Mouse (Mus musculus) gastrocnemius, adult 2 months (tissue): ENCODE results near the gene Dusp13. TPM values are rescaled to one million over a fixed set of nuclear protein-coding genes. Genes with fewer than 3 reads are reported as not detected.

Experiments
- DNase-seq: peaks from one replicate; pipeline ENCODE4 v3.0.0; 2022
- H3K27ac ChIP-seq: fragments of 200-600 bp; 2 replicates; pipeline ENCODE4 v1.8.1; 2022; ENCODE audit warnings: mild to moderate bottlenecking
- H3K4me3 ChIP-seq: fragments of 200-600 bp; 2 replicates; pipeline ENCODE4 v1.8.1; 2022; ENCODE audit warnings: mild to moderate bottlenecking, moderate library complexity
- CTCF ChIP-seq: fragments of 200-600 bp; IDR thresholded peaks from 2 replicates; pipeline ENCODE4 v1.8.1; 2022; ENCODE audit warnings: antibody characterized with exemption, mild to moderate bottlenecking, moderate library complexity
- intact Hi-C: fragments of 180-260 bp; cut with DNase I; formaldehyde crosslinking; loops from one replicate; pipeline ENCODE4 v1.15.1; 2025
- total RNA-seq, 2 experiments: library from RNA; stranded (reverse); gene quantifications; 2 replicates each; pipeline ENCODE4 v1.2.3; 2021

Dusp13 gene
- total RNA-seq, 2 experiments from 2014 or later: 194 to 238 TPM

GRCm38 (mm10) chr14:21745149-21745548 lies 5.8 kb downstream of the Dusp13 start:
- Histone ChIP-seq H3K4me3 (peak overlapping the region; percentile 74), H3K27ac (peak overlapping the region; percentile 96)
- DNase-seq: peak; percentile 74
- intact Hi-C loops: loop anchor here (5.0 kb wide), 1 partner anchor 243 kb away; no protein-coding TSS in a partner anchor
- TF ChIP-seq CTCF: no peak

DNA sequence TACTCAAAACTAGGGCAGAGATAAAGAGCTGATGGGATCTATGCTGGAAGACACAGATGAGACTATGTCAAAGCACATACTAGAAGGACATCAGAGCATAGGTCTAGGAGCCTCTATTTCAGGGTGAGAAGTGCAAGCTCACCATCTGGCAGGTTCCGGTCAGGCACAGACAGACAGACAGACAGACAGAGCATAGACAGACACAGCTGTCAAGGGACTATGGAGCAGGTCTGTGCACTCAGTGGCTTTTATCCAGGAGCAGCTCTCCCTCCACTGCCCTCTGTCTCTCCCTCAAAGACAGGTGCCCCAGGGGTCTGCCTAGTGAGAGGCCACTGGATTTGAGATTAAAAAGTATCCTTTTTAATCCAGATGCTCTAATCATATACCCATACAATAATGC lies 6.8 kb downstream of the Dusp13 start:
- Histone ChIP-seq H3K27ac (peak overlapping the region; percentile 96), H3K4me3 (peak overlapping the region; percentile 74)
- no peak for TF ChIP-seq CTCF
- intact Hi-C loops: loop anchor here (5.0 kb wide), 1 partner anchor 622 kb away; no protein-coding TSS in a partner anchor
- peak; percentile 19 for DNase-seq

- no peak for TF ChIP-seq CTCF
- no peak for DNase-seq
- Histone ChIP-seq H3K27ac (peak overlapping the region; percentile 96), H3K4me3 (peak overlapping the region; percentile 46; the same call in 1 of the 2 replicates)
- intact Hi-C loops: loop anchor here (2.0 to 5.0 kb wide), 2 partner anchors 606 to 620 kb away; no protein-coding TSS in a partner anchor
Measured at GRCm38 (mm10) chr14:21742441-21742840, 8.5 kb downstream of the Dusp13 start.

DNA sequence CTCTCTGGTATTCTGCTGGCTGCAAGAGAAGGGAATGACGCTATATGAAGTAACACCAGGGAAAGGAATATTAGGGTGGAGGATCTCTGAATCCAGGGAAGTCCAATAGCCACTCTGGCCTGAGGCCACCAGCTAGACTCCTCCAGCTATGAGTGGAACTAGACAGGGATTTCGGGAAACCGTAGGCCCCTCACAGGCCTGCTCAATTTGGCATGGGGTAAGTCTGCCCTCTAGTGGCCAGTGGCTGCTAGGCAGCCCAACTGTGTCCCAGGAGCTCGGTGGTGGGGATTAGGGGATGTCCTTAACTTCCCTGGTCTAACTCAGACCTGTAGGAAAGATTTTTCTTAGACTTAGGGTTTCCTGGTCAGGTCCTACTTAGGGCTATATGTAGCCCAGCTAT lies 9.2 kb downstream of the Dusp13 start:
- Histone ChIP-seq H3K4me3 (no peak overlapping the region), H3K27ac (peak overlapping the region; percentile 35; the same call in 1 of the 2 replicates)
- intact Hi-C loops: loop anchor here (1.0 to 5.0 kb wide), 3 partner anchors 63 to 619 kb away; no protein-coding TSS in a partner anchor
- DNase-seq: peak; percentile 87
- TF ChIP-seq CTCF: no peak; the same call in 1 of the 2 replicates

DNA sequence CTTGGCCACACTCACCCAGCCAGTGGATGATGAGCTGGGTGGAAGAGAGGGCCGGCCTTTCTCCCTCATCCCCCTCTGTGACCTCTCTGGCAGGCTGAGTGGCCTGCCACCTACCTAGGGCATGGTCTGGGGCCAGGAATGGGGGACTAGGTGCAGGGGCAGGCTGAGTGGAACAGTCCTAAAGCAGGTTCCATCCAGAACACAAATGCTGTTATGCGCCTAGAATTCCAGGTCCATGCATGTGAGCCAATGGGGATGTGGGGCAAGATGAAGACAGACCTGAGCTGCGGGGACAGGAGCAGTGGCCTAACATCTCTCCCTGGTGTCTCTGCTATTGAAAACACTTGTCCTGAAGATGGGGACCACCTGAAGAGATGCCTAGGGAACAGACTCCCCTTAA lies 9.7 kb downstream of the Dusp13 start:
- peak overlapping the region; percentile 35; the same call in 1 of the 2 replicates for H3K27ac ChIP-seq
- no peak overlapping the region for H3K4me3 ChIP-seq
- TF ChIP-seq CTCF: no peak
- peak; percentile 37 for DNase-seq
- intact Hi-C loops: loop anchor here (1.0 to 5.0 kb wide), 2 partner anchors 63 to 619 kb away; no protein-coding TSS in a partner anchor

DNA sequence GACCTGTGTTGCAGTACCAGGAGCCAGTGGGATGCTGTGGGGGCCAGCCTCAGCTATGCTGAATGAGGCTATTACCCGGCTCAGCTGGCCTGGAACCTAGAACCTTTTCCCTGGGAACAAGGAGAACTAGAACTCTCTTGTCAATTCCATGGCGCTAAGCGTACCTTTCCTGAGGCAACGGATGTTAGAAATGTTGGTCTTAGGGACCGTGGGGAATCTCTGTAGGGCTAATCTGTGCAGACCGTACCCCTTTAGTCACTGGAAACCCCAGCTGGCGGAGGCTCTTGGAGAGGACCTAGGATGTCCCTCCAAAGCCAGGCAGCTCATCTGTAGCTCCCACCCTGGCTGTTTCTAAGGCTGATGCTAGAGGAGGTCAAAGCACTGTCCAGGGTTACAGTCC lies 10.6 kb downstream of the Dusp13 start:
- H3K27ac ChIP-seq: no peak overlapping the region
- no peak for DNase-seq
- no peak for TF ChIP-seq CTCF
- intact Hi-C loops: loop anchor here (5.0 kb wide), 1 partner anchor 618 kb away; no protein-coding TSS in a partner anchor
- H3K4me3 ChIP-seq: no peak overlapping the region

GRCm38 (mm10) chr14:21733131-21733905 lies 17.7 kb downstream of the Dusp13 start:
- intact Hi-C loops: no loop called here
- no peak for TF ChIP-seq CTCF
- DNase-seq: no peak
- Histone ChIP-seq H3K27ac (0 out of 2 replicates have a peak overlapping the region, but pooled peaks have one; percentile 8), H3K4me3 (no peak overlapping the region)

- Histone ChIP-seq H3K4me3 (no peak overlapping the region), H3K27ac (peak overlapping the region; percentile 85)
- no peak for DNase-seq
- intact Hi-C loops: no loop called here
- no peak for TF ChIP-seq CTCF
Measured at GRCm38 (mm10) chr14:21729936-21730335, 21.0 kb downstream of the Dusp13 start.

DNA sequence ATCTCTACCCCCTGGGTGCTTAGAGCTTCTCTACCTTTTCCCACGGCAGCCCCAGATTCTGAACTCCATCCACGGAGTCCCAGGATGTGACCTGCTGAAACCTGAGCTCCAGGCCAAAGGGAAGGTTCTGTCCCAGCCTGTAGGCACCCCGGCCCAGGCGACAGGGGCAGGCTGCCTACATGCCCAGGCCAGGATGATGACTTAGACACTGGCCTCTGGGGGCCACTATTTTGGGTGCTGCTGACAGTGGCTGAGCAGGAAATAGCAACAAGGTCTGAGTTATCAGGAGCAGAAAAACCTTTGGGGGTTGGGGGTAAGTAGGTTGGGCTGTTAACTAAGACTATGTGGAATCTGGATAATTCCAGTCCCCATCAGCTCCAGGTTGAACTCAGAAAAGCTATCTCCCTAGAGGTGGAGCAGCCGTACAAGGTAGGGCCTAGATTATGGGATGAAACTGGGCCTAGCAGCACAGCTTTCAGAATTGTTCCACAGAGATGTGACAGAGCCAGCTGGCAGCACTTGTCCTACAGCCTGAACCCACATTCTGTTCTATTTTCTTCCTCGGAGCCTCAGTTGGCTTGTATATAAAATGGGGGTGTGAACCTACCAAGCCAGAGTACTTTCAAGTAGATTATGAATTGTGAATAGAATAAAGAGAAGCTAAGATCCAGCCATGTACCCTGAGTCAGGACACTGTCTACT lies 21.8 kb downstream of the Dusp13 start:
- no peak overlapping the region for H3K4me3 ChIP-seq
- H3K27ac ChIP-seq: peak overlapping the region; percentile 85
- peak; percentile 85 for DNase-seq
- TF ChIP-seq CTCF: peak; percentile 24; the same call in 1 of the 2 replicates
- intact Hi-C loops: no loop called here

- intact Hi-C loops: no loop called here
- Histone ChIP-seq H3K4me3 (no peak overlapping the region), H3K27ac (no peak overlapping the region)
- TF ChIP-seq CTCF: no peak
- DNase-seq: no peak
Measured at GRCm38 (mm10) chr14:21722021-21722698, 28.8 kb downstream of the Dusp13 start.

- intact Hi-C loops: no loop called here
- Histone ChIP-seq H3K27ac (peak overlapping the region; percentile 69), H3K4me3 (no peak overlapping the region)
- no peak for TF ChIP-seq CTCF
- DNase-seq: no peak
Measured at GRCm38 (mm10) chr14:21720430-21721205, 30.4 kb downstream of the Dusp13 start.
